Mouse (Mus musculus): ENCODE data around the gene Chrm3.

DNA sequence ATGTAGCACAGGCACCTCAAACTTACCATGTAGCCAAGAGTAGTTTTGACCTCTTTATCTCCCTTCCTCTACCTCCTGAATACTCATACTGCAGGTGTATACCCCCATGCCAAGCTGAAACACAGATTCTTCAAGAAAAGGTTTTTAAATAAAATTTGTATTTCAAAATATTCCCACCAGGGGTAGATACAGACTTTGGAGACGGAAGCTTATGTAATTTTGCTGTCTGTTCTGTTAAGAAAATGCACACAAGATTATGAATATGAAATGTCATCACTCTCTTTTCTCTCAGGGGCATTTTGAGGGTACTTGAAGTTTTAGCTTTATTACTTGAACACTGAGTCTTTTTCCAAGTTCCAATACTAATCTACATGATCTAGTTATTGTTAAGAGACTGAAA, 469.6 kb downstream of the Chrm3 start:
- TF ChIP-seq CTCF (IDR thresholded peaks at IDR 0.05; ENCODE audit: borderline replicate concordance, insufficient read depth, low read length), result no peak
- TF ChIP-seq POLR2A (IDR thresholded peaks at IDR 0.05; ENCODE audit: low read depth, low read length), result no peak

Measured in embryonic fibroblast, embryonic 13.5 days (primary cell).